Mouse (Mus musculus): ENCODE measurements around the gene Tomm20. TPM values are rescaled to one million over a fixed set of nuclear protein-coding genes. Genes with fewer than 3 reads are reported as not detected.
"Not testable (repeated sequence)": the region's sequence is repeated elsewhere in the genome, so short reads cannot be mapped to it uniquely, and the experiment has no call there.

Tomm20 gene
- 184 and 369 TPM in 2 replicates for polyA plus RNA-seq (2012; rRNA removed)

DNA sequence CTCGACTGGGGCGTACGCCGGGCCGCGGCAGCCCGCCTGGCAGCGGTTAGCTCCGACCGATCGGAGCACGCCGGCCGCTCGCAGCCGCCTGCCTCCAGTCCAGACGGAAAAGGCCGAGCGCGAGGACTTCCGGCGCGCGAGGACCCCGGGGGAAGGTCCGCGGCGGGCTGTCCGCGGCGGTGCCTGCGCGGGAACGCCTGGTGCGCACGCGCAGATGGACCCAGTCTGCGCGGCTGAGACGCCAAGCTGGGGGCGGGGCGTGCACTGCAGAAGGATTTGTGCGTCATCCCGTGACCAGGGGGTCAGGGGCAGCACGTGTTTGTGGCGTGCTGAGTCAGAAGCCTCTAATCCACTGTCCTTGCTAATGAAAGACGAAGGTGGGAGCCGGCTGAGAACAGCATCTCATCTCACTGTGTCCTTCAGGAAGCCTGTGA, at the start of gene Tomm20:
TSS of gene Tomm20 (minus strand) at position 115 of the 434 bp plus-strand sequence.
- DNase-seq, result peak; percentile 93

DNA sequence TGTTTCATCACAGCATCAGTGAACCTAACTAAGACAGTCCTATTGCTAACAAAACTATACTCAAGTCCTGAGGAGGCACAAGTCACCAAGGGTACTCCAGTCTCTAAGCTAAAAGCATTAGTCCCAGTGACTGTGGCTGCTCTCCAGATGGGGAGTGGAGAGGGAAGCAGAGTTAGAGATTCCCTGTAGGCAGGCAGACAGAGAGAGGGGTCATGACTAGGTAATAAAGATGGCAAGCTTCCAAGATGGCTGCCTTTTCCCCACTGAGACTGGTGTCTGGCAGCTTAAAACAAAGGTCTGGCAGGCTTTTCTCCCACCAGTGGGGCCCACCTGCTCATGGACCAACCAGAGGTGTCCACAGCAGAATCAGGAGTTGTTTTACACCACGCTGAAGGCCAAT, 48.9 kb upstream of the Tomm20 start:
- TF ChIP-seq POLR2A (IDR thresholded peaks at IDR 0.05; ENCODE audit: borderline replicate concordance, extremely low read depth, low read depth, low read length), result no peak
- TF ChIP-seq CTCF (IDR thresholded peaks at IDR 0.05; ENCODE audit: insufficient read depth, low read length), result no peak
- Histone ChIP-seq H3K4me1 (ENCODE audit: control insufficient read depth, insufficient read depth, low read length) (no peaks in the 10 kb centered on the region), H3K4me3 (replicated peaks; ENCODE audit: extremely low read depth, low read depth, low read length) (no peak overlapping the region)
- DNase-seq, result no peak
- WGBS, result 82% methylated on average over 1 of the region's 1 CpGs

More for the DNA sequence above, at the start of gene Tomm20:
- Histone ChIP-seq H3K4me1 (ENCODE audit: control insufficient read depth, insufficient read depth, low read length) (peaks cover 7% of the 10 kb centered on the region; the same call in 1 of the 2 replicates), H3K4me3 (replicated peaks; ENCODE audit: extremely low read depth, low read depth, low read length) (peak within 1 kb of the TSS; percentile 79)
- TF ChIP-seq CTCF (IDR thresholded peaks at IDR 0.05; ENCODE audit: insufficient read depth, low read length) (no peak), POLR2A (IDR thresholded peaks at IDR 0.05; ENCODE audit: borderline replicate concordance, extremely low read depth, low read depth, low read length) (0 out of 2 replicates have a peak, but pooled peaks have one; percentile 5)
- WGBS, result under 1% methylated on average over 46 of the region's 48 CpGs

DNA sequence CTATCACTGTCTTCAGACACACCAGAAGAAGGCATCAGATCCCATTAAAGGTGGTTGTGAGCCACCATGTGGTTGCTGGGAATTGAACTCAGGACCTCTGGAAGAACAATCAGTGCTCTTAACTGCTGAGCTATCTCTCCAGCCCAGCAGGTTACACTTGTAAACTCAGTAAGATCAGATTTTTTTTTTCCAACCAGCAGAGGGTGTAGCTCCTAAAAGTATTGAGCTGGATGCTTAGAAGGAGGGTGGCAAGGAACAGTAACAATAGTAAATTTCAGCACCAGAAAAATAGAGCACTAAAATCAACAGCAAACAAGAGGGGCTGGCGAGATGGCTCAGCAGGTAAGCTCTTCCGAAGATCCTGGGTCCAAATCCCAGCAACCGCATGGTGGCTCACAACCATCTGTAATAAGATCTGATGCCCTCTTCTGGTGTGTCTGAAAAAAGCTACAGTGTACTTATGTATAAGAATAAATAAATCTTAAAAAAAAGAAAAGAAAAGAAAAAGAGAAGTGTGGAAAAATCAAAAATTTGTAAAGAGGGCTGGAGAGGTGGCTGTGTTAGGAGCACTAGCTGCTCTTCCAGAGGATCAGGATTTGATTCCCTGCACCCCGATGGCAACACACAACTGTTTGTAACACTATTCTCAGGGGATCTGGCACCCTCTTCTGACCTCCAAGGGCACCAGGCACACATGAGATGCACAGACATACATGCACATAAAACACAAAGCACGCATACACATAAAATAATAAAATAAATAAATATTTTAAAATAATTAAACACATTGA, 43.9 kb upstream of the Tomm20 start:
- Histone ChIP-seq H3K4me3 (replicated peaks; ENCODE audit: extremely low read depth, low read depth, low read length) (no peak overlapping the region), H3K4me1 (ENCODE audit: control insufficient read depth, insufficient read depth, low read length) (no peaks in the 10 kb centered on the region; the same call in 1 of the 2 replicates)
- no peak for DNase-seq
- 78% methylated on average over 5 of the region's 5 CpGs for WGBS
- TF ChIP-seq POLR2A (IDR thresholded peaks at IDR 0.05; ENCODE audit: borderline replicate concordance, extremely low read depth, low read depth, low read length), result no peak
- no peak for TF ChIP-seq CTCF (IDR thresholded peaks at IDR 0.05; ENCODE audit: insufficient read depth, low read length)

DNA sequence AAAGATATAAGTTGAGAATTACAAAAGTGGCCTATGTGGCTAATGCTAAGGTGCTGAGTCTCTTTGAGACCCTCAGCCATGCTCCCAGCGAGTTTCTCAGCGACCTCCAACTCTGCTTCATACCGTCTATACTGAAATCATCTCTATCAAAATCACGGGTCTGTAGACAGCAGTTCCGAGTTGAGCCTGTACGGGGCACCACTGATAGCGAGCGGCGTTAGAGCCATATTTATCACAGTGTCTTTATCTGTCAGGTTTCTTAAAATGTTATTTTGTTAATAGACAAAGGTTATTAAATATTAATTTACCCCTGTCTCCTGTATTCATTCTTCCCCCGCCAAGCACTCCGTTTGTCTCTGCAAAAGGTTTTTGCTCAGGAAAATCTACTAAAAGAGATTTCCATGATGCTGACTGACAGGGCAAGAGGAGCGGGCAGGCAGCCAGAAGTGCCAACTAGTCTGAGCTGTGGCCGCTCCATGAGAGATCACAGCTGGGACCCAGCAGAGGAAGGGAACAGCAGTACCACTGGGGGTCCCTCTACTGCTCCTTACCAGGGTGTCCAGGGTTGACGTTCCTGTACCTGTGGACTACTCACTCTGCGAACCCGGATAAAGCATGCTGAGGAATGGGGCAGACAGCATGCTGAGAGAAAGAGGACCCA, 42.8 kb upstream of the Tomm20 start:
- 63% methylated on average over 16 of the region's 16 CpGs for WGBS
- no peak for DNase-seq
- TF ChIP-seq POLR2A (IDR thresholded peaks at IDR 0.05; ENCODE audit: borderline replicate concordance, extremely low read depth, low read depth, low read length) (no peak), CTCF (IDR thresholded peaks at IDR 0.05; ENCODE audit: insufficient read depth, low read length) (no peak)
- Histone ChIP-seq H3K4me1 (ENCODE audit: control insufficient read depth, insufficient read depth, low read length) (no peaks in the 10 kb centered on the region; the same call in 1 of the 2 replicates), H3K4me3 (replicated peaks; ENCODE audit: extremely low read depth, low read depth, low read length) (no peak overlapping the region)

DNA sequence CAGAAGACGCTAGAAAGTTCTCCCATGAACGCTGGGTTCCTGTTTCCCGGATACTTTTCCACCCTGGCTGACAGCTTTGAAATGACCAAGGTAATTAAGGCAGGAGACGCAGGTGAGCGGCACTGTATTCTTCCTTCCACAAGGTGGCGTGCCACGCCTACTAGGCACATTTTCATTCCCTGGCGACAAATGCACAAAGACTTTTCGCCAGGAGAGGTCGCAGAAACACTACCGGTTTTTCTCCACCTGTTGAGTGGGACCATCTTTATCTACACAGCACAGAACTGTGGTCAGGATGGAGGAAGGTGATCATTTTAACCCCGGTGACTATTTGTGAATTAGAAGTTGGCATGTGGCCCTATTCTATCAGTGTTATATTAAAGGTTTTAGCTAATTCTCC, 40.9 kb upstream of the Tomm20 start:
- WGBS, result 2% methylated on average over 12 of the region's 12 CpGs
- H3K4me1 ChIP-seq (ENCODE audit: control insufficient read depth, insufficient read depth, low read length), result no peaks in the 10 kb centered on the region; the same call in 1 of the 2 replicates

DNA sequence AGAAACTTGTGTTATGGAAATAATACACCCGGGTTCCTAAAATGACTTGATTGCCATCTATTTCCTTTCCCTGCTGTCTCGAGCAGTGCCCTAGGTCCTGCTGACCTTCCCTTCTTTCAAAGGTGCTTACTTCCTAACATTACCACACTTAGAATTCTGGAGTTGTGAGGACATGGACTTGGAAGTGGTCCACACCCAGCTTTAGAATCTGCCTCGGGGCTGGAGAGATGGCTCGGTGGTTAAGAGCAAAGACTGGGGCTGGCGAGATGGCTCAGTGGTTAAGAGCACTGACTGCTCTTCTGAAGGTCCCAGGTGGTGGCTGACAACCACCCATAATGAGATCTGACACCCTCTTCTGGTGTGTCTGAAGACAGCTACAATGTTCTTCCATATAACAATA, 34.4 kb upstream of the Tomm20 start:
- Histone ChIP-seq H3K4me1 (ENCODE audit: control insufficient read depth, insufficient read depth, low read length) (peaks cover 3% of the 10 kb centered on the region; the same call in 1 of the 2 replicates), H3K4me3 (replicated peaks; ENCODE audit: extremely low read depth, low read depth, low read length) (no peak overlapping the region)
- no peak for TF ChIP-seq CTCF (IDR thresholded peaks at IDR 0.05; ENCODE audit: insufficient read depth, low read length)
- no peak for TF ChIP-seq POLR2A (IDR thresholded peaks at IDR 0.05; ENCODE audit: borderline replicate concordance, extremely low read depth, low read depth, low read length)
- no peak for DNase-seq
- 31% methylated on average over 5 of the region's 5 CpGs for whole genome bisulfite sequencing

More for the DNA sequence above, 40.9 kb upstream of the Tomm20 start:
- no peak overlapping the region for H3K4me3 ChIP-seq (replicated peaks; ENCODE audit: extremely low read depth, low read depth, low read length)
- TF ChIP-seq CTCF (IDR thresholded peaks at IDR 0.05; ENCODE audit: insufficient read depth, low read length) (peak; percentile 100), POLR2A (IDR thresholded peaks at IDR 0.05; ENCODE audit: borderline replicate concordance, extremely low read depth, low read depth, low read length) (no peak)
- DNase-seq, result peak; percentile 79

DNA sequence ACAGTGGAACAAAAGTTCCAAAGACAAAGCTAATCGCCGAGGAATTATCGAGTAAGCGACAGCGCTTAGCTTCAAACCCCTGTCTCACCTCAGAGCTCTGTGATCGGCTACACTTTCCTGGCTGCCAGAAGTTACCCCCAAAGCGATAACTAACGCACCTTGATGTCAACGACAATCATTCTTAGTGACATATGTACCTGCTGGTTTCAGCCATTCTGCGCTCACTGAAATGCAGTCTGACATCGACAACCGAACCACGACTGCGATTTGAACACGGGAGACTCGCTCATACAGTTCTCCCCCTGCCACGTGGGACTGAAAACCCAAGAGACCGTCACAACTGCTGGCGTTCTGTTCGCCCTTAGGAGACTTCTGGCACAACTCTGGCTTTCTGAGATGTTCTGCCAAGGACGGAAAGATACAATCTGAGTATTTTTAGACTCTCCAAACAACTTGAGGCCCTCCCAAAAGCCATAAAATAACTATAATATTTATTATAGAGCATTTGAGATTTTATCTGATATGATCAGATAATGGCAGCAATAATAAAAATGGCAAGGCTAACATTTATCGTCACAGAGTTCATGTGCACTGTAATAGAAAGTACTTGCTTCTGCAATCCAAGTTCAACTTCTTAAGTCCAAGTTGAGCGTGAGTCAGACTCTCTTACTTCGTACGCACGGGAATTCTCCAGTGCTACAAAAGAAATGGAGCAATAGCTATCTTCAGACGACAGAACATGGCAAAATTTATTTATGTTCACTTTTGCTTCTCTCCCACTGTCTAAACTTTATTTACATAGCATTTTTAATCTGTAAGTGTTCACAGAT, 33.7 kb upstream of the Tomm20 start:
- 5% methylated on average over 27 of the region's 27 CpGs for WGBS
- TF ChIP-seq CTCF (IDR thresholded peaks at IDR 0.05; ENCODE audit: insufficient read depth, low read length), result no peak
- TF ChIP-seq POLR2A (IDR thresholded peaks at IDR 0.05; ENCODE audit: borderline replicate concordance, extremely low read depth, low read depth, low read length), result no peak
- Histone ChIP-seq H3K4me3 (replicated peaks; ENCODE audit: extremely low read depth, low read depth, low read length) (peak overlapping the region; percentile 22), H3K4me1 (ENCODE audit: control insufficient read depth, insufficient read depth, low read length) (peaks cover 3% of the 10 kb centered on the region; the same call in 1 of the 2 replicates)
- peak; percentile 33 for DNase-seq

DNA sequence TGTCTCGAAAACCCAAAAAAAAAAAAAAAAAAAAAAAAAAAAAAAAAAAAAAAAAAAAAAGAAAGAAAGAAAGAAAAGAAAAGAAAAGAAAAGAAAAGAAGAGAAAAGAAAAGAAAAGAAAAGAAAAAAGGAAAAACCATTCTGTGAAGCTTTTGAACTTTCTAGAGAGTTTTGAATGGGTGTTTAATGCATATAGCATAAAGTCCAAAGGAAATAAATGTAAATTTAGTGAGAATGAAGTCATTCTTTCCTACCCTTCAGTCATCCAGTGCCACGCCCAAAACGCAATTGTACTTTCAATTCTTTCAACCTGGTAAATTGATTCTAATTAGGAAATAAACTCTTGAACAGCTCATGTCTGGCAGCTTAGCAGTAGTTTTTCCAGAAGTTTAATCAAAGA, 32.9 kb upstream of the Tomm20 start:
- not testable (repeated sequence) for H3K4me1 ChIP-seq (ENCODE audit: control insufficient read depth, insufficient read depth, low read length); DNase-seq; H3K4me3 ChIP-seq (replicated peaks; ENCODE audit: extremely low read depth, low read depth, low read length)
- WGBS, result 22% methylated on average over 2 of the region's 3 CpGs

DNA sequence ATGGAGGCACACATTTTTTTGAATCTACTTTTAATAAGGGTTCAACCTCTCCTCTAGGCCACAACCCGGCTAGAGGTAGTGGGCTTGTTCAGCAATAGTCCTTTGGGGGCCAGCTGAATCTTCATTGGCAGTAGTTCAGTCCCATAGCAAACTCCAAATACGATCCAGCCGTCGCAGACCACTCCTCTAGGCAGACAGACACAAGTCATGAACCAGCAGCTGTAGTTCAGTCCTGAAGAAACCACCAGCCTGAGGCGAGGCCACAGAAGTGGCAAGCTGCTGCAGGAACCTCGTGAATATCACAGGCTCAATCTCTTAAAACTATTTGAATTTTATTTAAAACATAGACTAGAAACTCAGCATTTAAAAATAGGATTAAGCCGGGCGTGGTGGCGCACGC, 32.4 kb upstream of the Tomm20 start:
- H3K4me3 ChIP-seq (replicated peaks; ENCODE audit: extremely low read depth, low read depth, low read length), result no peak overlapping the region
- TF ChIP-seq CTCF (IDR thresholded peaks at IDR 0.05; ENCODE audit: insufficient read depth, low read length) (no peak), POLR2A (IDR thresholded peaks at IDR 0.05; ENCODE audit: borderline replicate concordance, extremely low read depth, low read depth, low read length) (no peak)
- H3K4me1 ChIP-seq (ENCODE audit: control insufficient read depth, insufficient read depth, low read length), result peaks cover 3% of the 10 kb centered on the region; the same call in 1 of the 2 replicates
- DNase-seq, result no peak
- 84% methylated on average over 10 of the region's 10 CpGs for WGBS
